Mouse (Mus musculus): ENCODE results near the gene Entpd6. TPM values are rescaled to one million over a fixed set of nuclear protein-coding genes. Genes with fewer than 3 reads are reported as not detected.

Gene Entpd6
- total RNA-seq, 1 experiment from 2014 or later, result 7.0 TPM

DNA sequence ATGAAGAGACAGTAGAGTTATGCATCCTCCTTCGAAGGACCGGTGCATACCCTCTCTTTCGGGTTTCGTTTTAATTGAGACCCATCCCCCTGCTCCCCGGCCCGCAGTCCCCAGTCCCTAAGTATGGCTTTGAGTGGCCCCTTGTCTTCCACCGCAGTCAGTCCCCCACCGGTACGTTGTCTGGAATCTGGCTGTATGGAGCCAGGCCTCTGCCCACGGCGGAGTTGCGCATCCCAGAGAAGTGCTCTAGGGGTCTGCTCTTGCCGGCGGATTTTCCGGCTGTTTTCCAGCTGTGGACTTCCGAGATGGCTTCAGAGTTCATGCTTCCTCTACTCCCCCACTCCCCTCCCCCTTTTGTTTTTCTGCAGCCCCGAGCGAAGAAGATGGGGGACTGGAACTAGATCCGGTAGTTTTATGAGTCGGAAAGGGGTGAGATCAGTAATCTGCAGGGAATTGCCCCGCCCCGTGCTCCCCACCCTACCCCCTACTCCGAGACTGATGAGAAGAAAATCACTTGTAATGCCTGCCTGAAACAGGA is 38.5 kb downstream of the Entpd6 start:
- DNase-seq, result no peak

DNA sequence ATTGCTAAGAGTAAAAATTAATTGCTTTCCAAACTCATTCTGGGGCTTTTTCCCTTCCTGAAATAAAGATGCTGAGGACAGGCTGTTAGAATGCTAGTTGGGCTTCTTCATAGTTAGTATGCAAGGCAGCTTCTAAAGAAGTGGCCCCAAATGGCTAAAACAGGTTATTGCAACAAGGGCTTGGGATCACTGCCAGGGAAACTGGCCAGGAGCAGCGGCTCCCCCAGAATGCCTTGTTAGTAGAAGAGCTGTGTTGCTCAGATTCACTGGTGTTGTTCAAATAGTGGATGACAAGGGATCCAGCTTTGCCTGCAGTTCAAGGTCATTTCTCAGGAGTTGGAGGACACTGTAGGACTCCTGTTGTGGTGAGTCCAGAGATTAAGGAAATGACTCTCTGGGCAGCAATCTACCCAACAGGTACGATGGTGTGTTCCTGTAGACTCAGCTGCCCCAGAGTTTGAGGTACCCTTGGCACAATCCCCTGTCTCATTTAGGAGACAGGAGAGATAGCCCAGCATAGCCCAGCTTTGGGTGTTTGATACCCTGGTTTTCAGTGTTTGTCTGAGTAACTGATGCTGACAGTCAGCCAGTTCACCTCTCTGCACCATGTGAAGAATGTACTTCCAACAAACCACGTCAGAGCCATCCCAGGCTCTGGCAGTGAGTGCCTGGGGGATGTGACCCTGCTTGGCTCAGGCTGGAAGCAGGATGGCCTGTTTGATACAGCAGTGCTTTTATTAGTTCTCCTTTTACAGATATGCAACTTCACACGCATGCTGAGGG is 40.1 kb downstream of the Entpd6 start:
- peak; percentile 78 for DNase-seq

- no peak for DNase-seq
Observed at GRCm38 (mm10) chr2:150793320-150793719, 44.5 kb downstream of the Entpd6 start.

GRCm38 (mm10) chr2:150798084-150798483 is 49.2 kb downstream of the Entpd6 start:
- DNase-seq, result no peak

DNA sequence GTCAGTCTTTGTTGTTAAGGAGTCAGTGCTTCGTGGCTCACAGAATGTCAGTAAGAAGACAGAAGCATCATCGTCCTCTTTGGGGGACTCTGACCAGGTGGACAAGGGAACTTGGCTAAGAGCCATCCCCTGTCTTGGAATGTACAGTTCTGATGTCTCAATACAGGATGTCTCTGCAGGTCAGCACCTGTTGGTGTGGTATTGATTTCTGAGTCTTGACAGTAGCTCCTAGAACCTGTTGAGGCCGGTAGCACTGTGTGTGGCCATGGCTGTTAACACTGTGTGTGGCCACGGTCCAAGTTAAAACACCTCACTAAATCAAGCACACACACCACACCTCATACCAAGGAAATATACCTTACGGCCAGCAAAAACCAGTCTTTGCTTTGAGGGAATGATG is 51.8 kb downstream of the Entpd6 start:
- DNase-seq, result no peak

- no peak for DNase-seq
Observed at GRCm38 (mm10) chr2:150803035-150803434, 54.2 kb downstream of the Entpd6 start.

GRCm38 (mm10) chr2:150808381-150808780 is 59.5 kb downstream of the Entpd6 start:
- no peak for DNase-seq

- DNase-seq, result no peak
Observed at GRCm38 (mm10) chr2:150808812-150809211, 60.0 kb downstream of the Entpd6 start.

DNA sequence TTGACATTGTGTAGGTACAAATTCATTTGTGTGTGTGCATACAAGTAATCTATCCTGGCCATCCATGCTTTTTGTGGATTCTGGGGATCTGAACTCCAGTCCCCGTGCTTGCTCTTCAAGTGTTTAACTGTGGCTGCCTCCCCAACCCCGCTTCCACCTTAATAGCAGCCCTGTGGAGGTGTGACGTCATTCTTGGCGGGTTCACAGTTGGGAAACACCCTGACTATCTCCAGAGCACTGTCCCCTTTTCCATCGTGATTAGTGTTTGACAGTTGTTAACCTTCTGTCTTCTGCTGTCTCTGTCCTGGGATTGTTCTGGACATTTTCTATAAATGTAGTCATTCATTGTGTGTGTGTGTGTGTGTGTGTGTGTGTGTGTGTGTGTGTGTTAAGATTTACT is 61.8 kb downstream of the Entpd6 start:
- no peak for DNase-seq

GRCm38 (mm10) chr2:150812816-150813215 is 64.0 kb downstream of the Entpd6 start:
- no peak for DNase-seq

DNA sequence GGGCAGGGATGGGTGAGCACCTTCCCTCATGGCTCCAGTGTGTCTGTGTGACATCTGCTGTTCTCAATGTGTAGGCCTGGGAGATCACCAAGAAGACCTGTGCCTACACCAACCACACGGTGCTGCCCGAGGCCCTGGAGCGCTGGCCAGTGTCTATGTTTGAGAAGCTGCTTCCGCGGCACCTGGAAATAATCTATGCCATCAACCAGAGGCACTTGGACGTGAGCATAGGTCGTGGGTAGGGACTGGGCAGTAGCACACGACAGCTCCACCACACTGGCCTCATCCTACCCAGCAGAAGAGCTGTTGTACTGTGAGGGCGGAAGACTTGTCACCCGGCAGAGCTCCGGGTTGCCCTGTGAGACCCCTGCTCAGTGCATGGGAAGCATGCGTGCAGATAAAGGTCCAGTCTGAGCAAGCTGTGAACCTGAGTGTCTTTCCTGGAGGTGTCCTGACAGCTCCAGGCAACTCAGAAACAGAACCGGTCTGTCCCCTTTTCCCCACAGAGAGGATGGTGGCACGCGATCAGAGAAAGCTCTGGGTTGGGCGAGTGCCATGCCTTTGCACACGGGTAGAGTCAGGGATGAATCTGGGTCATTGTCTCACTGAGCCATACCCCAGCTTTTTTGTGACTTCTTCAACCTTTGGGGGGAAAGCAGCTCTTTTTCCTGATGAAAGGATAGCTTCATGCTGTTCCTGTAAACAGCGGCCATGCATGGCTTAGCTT is 68.0 kb downstream of the Entpd6 start:
- peak; percentile 56 for DNase-seq

DNA sequence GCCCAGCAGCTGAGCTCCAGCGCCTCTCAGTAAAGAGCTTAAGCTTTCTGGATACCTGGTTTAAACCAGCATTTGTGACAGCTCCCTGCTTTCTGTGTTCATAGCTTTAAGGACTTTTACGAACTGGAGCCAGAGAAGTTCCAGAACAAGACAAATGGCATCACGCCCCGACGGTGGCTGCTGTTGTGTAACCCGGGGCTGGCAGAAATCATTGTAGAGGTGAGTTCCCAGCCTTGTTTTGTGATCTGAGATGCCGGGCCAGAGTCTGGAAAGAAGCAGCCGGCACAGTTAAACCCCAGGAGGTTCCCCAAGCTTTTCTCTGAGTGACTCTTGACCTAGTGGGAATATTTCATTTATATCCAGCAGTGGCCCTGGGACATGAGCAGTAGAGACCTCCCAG is 69.9 kb downstream of the Entpd6 start:
- DNase-seq, result no peak

- no peak for DNase-seq
Observed at GRCm38 (mm10) chr2:150820720-150821119, 71.9 kb downstream of the Entpd6 start.

Other genes starting within 250 kb of the Entpd6 start
- gene Cst7, start 178.6 kb upstream of the Entpd6 start, total RNA-seq (2021), result not detected in 2 replicates
- 115 and 122 TPM in 2 replicates for gene Apmap, start 140.5 kb upstream of the Entpd6 start, total RNA-seq (2021)
- 17.3 and 23.4 TPM in 2 replicates for gene Acss1, start 80.5 kb upstream of the Entpd6 start, total RNA-seq (2021)
- gene Vsx1, start 59.7 kb upstream of the Entpd6 start, total RNA-seq (2021), result not detected in 2 replicates
- 38.5 and 40.8 TPM in 2 replicates for gene Pygb, start 37.7 kb downstream of the Entpd6 start, total RNA-seq (2021)
- 69.3 and 70.2 TPM in 2 replicates for gene Abhd12, start 155.7 kb downstream of the Entpd6 start, total RNA-seq (2021)
- gene Gins1, start 156.4 kb downstream of the Entpd6 start, total RNA-seq (2021), result 2.7 and 5.3 TPM in 2 replicates